Mouse (Mus musculus) lung, postnatal 0 days (tissue): Measurements from ENCODE around the gene Gm5129. TPM values are rescaled to one million over a fixed set of nuclear protein-coding genes. Genes with fewer than 3 reads are reported as not detected.
A peak's percentile ranks its signal among the peaks of the same experiment; 100 is the strongest.
"Not testable (repeated sequence)": the region's sequence is repeated elsewhere in the genome, so short reads cannot be mapped to it uniquely, and the experiment has no call there.

Experiments
- ATAC-seq: fragments of 200-750 bp; cut with Nextera tagmentation; 2 replicates; pipeline ENCODE4 v1.8.0; 2017; ENCODE audit warnings: moderate library complexity
- DNase-seq: peaks from one replicate; pipeline ENCODE4 v3.0.0-alpha.2; 2016; ENCODE audit warnings: low spot score
- H3K27ac ChIP-seq: fragments of 300-500 bp; sonication (generic); 2 replicates; pipeline ENCODE4 v1.5.1; 2014; ENCODE audit warnings: antibody characterized with exemption, mild to moderate bottlenecking, low read length, mixed read lengths
- H3K27me3 ChIP-seq: fragments of 300-500 bp; sonication (generic); replicated peaks from 2 replicates; pipeline ENCODE4 v1.6.1; 2014; ENCODE audit warnings: low read length, mixed read lengths; ENCODE audit not compliant: insufficient read depth
- H3K36me3 ChIP-seq: fragments of 300-500 bp; sonication (generic); 2 replicates; pipeline ENCODE4 v1.6.1; 2014; ENCODE audit warnings: low read length, mixed read lengths; ENCODE audit not compliant: insufficient read depth
- H3K4me1 ChIP-seq: fragments of 300-500 bp; sonication (generic); 2 replicates; pipeline ENCODE4 v1.6.1; 2014; ENCODE audit warnings: antibody characterized with exemption, low read depth, low read length, mixed read lengths; ENCODE audit not compliant: insufficient read depth
- H3K4me2 ChIP-seq: fragments of 300-500 bp; sonication (generic); replicated peaks from 2 replicates; pipeline ENCODE4 v1.6.1; 2014; ENCODE audit warnings: low read depth, mild to moderate bottlenecking, low read length, moderate library complexity, mixed read lengths
- H3K4me3 ChIP-seq: fragments of 300-500 bp; sonication (generic); 2 replicates; pipeline ENCODE4 v1.5.1; 2014; ENCODE audit warnings: low read depth, low read length
- H3K9ac ChIP-seq: fragments of 300-500 bp; sonication (generic); replicated peaks from 2 replicates; pipeline ENCODE4 v1.6.1; 2014; ENCODE audit warnings: low read depth, mild to moderate bottlenecking
- H3K9me3 ChIP-seq: fragments of 300-500 bp; sonication (generic); 2 replicates; pipeline ENCODE4 v1.6.1; 2016; ENCODE audit warnings: low read length, mixed read lengths
- CTCF ChIP-seq: IDR thresholded peaks from 2 replicates; pipeline ENCODE4 v1.5.1; 2016; ENCODE audit warnings: antibody characterized with exemption, mild to moderate bottlenecking
- EP300 ChIP-seq: IDR thresholded peaks from 2 replicates; pipeline ENCODE4 v1.6.1; 2016; ENCODE audit warnings: antibody characterized with exemption, mild to moderate bottlenecking, control low read depth
- WGBS: fragments of 180-500 bp; shearing (Covaris S2); extraction: QIAGEN DNeasy Blood & Tissue Kit; methylation state at CpG from one replicate; pipeline ENCODE4 v1.1.7; 2014; 5-methylcytosine and 5-hydroxymethylcytosine counted together
- polyA plus RNA-seq: library from polyadenylated mRNA; unstranded; fragments of >200 nt; fragmentation: Nextera tagmentation; extraction: Ambion mirVana; gene quantifications from 2 replicates; pipeline ENCODE4 v1.2.1, GENCODE M21; 2015

Gm5129 gene
- not detected in 2 replicates for polyA plus RNA-seq

DNA sequence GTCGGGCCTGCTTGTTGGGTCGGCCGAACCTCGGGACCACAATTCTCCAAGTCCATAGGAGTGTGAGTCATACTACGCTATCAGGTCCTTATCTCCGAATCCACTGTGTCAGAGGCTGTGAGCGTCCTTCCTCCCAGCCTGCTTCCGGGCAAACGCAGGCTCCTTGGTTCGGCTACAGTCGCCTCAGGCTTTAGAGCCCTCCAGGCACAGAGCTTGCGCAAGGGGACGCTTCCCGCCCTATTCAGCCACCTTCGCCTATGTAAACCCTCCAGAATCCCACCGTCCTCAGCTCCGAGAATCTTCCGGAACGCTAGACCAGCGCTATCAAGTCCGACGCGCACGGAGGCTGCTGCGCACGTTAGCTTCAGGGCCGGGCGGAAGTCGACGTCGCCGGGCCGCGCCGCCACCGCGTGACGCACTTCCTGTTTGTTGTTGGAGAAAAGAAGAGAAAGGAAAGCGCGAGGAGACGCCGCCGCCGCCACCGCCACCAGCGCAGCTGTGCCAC, at the start of gene Gm5129, which contains the start of gene Dnajb6:
Gm5129 (minus strand) TSS at position 380 of the 505 bp plus-strand sequence.
Dnajb6 (plus strand) TSS at position 132 of the 505 bp plus-strand sequence.
- whole genome bisulfite sequencing, result under 1% methylated on average over 46 of the region's 46 CpGs
- Histone ChIP-seq H3K36me3 (no peaks in the 10 kb centered on the region), H3K4me2 (peak within 1 kb of the TSS; percentile 75), H3K27me3 (no peaks in the 10 kb centered on the region), H3K4me1 (peaks cover 8% of the 10 kb centered on the region; the same call in 1 of the 2 replicates), H3K27ac (peak within 1 kb of the TSS; percentile 96), H3K9ac (peak within 1 kb of the TSS; percentile 96), H3K4me3 (peak within 1 kb of the TSS; percentile 85), H3K9me3 (no peaks in the 10 kb centered on the region)
- peak; percentile 37; the same call in 1 of the 2 replicates for TF ChIP-seq EP300
- no peak for TF ChIP-seq CTCF
- ATAC-seq (peak; percentile 96), DNase-seq (peak; percentile 96)

DNA sequence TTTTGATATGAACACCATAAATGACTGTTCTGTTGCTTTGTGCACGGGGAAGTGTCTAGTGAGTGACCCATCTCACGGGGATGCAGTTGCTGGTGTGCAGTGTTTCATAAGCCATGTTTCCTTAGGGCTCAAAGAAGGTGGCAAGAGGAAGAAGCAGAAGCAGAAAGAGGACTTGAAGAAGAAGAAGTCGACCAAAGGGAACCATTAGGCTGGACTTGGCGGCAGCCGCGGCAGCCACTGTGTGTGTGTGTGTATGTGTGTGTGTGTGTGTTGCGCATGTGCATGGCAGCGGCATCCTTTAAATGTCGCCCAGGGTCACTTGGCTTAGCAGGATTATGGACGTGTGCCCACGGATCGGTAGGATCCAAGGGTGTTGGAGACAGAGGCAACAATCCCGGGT, 49.2 kb upstream of the Gm5129 start:
- H3K36me3 ChIP-seq, ATAC-seq, H3K9me3 ChIP-seq, H3K27ac ChIP-seq, H3K4me2 ChIP-seq, H3K4me1 ChIP-seq, H3K9ac ChIP-seq, H3K27me3 ChIP-seq, H3K4me3 ChIP-seq, DNase-seq: not testable (repeated sequence)
- 89% methylated on average over 8 of the region's 13 CpGs for WGBS

DNA sequence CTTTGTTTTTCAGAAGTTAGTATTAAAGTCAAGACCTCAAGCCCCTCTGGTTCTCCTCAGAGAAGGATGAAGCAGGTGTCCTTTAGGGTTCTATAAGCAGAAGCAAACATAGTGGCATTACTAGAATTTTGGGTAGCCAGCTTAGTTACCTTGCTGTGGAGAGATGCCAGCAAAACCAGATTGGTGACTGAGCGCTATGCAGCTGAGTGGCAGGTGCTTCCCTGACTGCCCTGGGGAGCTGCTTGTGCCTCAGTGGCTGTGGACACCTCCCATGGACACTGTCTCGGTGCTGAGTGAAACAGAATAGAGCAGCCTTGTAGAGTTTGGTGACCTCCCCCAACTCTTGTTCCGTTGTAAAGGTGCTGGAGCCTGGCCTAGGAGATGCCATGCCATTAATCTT, 46.5 kb upstream of the Gm5129 start:
- H3K4me3 ChIP-seq, result no peak overlapping the region
- H3K36me3 ChIP-seq, result peaks cover 12% of the 10 kb centered on the region; the same call in 1 of the 2 replicates
- no peaks in the 10 kb centered on the region for H3K4me1 ChIP-seq
- DNase-seq (no peak), ATAC-seq (no peak)
- 95% methylated on average over 3 of the region's 3 CpGs for WGBS
- H3K27ac ChIP-seq, result no peak overlapping the region
- no peak overlapping the region for H3K9ac ChIP-seq
- no peaks in the 10 kb centered on the region for H3K27me3 ChIP-seq
- no peak overlapping the region for H3K4me2 ChIP-seq
- TF ChIP-seq CTCF (no peak), EP300 (no peak)
- H3K9me3 ChIP-seq, result no peaks in the 10 kb centered on the region

DNA sequence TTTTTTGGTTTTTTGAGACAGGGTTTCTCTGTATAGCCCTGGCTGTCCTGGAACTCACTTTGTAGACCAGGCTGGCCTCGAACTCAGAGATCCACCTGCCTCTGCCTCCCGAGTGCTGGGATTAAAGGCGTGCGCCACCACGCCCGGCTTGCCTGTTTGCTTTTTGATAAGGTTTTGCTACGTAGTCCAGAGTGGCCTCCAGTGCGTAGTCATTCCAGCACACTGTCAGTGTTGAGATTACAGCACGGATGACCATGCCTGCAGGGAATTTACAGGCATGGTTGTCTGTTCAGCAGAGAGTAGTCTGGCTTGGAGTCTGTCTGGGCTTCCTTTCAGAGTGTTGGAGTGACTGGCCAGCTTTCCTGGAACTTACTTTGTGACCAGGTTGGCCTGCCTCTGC, 44.0 kb upstream of the Gm5129 start:
- WGBS, result 75% methylated on average over 8 of the region's 9 CpGs
- not testable (repeated sequence) for H3K27ac ChIP-seq, DNase-seq, H3K4me2 ChIP-seq, H3K4me3 ChIP-seq, H3K9me3 ChIP-seq, ATAC-seq, H3K4me1 ChIP-seq, H3K27me3 ChIP-seq, H3K9ac ChIP-seq
- peaks cover 16% of the 10 kb centered on the region; the same call in 1 of the 2 replicates for H3K36me3 ChIP-seq

DNA sequence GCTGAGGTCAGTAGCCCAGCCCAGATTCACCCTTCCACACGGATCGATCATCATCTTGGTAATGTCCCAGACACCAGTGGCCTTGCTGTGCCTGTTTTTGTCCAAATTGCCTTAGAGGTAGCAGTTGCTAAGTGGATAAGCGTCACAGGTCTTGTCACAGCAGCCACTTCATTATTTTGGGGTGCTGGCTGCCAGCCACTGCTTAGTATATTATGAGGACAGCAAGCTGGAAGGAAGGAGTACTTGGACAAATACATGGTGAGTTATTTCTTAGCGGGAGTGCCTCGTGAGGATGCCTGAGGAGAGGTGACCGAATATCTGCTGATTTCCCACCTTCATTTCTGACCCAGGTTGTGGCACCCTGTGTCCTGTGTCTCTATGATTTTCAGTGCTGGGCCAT, 42.3 kb upstream of the Gm5129 start:
- no peaks in the 10 kb centered on the region for H3K4me1 ChIP-seq
- H3K36me3 ChIP-seq, result peaks cover 16% of the 10 kb centered on the region; the same call in 1 of the 2 replicates
- H3K4me3 ChIP-seq, result no peak overlapping the region
- 73% methylated on average over 6 of the region's 6 CpGs for WGBS
- no peaks in the 10 kb centered on the region for H3K9me3 ChIP-seq
- no peak overlapping the region for H3K4me2 ChIP-seq
- no peak for ATAC-seq
- no peak for TF ChIP-seq CTCF
- no peak for TF ChIP-seq EP300
- H3K27ac ChIP-seq, result no peak overlapping the region
- no peak for DNase-seq
- H3K9ac ChIP-seq, result no peak overlapping the region
- H3K27me3 ChIP-seq, result no peaks in the 10 kb centered on the region

DNA sequence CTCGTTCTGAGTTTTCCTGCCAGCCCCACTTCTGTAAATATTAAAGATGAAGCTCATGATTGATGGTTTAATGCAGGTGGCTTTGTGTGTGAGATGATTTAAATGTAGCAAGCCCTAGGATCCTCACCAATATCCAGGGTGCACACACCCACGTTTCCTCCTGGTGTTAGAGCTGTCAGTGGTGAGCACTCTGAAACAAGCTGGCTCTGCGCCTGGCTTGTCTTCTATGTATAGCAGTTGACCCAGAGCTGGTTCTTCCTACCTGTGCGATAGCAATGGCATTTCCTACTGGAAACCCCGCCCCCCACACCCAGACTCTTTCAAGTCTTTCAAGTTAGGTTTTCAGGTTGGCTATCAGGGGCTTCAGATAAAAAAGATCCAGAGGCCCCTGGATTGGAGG, 39.7 kb upstream of the Gm5129 start:
- Histone ChIP-seq H3K9ac (no peak overlapping the region), H3K4me3 (no peak overlapping the region), H3K9me3 (no peaks in the 10 kb centered on the region), H3K27me3 (no peaks in the 10 kb centered on the region), H3K36me3 (peaks cover 12% of the 10 kb centered on the region; the same call in 1 of the 2 replicates), H3K4me1 (no peaks in the 10 kb centered on the region), H3K4me2 (no peak overlapping the region), H3K27ac (no peak overlapping the region)
- DNase-seq (no peak), ATAC-seq (no peak)
- 63% methylated on average over 5 of the region's 5 CpGs for WGBS
- TF ChIP-seq CTCF (no peak), EP300 (no peak)
